Mouse (Mus musculus) ovary, postnatal 10 days (tissue): ENCODE results near the gene Abca8a.

Experiments
- DNase-seq: peaks from one replicate; pipeline ENCODE4 v3.0.0; 2022; ENCODE audit warnings: low spot score

The Abca8a gene

DNA sequence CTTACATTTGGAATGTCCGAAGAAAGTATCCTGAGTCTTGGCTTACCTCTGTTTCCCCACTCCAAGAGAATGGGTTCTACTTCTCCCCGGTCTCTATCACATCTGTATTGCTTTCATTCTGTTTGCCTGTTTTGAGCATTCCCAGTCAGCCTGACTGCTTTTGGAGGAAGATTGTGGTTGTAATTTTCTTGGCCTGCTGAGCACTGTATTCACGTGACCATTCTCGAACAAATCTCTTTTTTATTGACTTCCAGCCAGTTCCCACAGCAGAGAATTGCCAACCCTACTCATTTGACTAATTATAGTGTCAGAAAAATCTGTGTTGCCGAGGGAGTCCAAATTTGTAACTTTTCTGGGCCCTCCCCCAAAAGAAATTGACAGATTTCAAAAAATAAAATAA is at the start of gene Abca8a:
Abca8a (minus strand) TSS at position 121 of the 400 bp plus-strand sequence.
- DNase-seq: no peak

DNA sequence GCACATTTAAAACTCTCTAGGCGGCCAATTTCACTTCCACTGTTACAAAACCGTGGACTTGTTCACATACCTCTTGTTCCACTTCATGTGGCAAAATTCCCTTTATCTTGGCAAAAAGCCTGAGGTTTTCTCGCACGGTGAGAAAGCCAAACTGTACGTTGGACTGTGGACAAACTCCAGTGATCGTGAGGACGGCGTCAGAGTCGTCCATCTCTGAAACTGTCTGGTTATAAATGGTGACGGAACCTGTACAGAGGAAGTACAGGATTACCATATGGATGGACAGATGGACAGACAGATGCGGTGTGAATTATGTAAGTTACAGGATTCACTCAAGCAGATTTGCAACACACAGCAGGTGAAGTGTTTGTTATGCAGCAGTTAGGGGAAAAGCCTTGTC is 49.6 kb upstream of the Abca8a start:
- no peak for DNase-seq

DNA sequence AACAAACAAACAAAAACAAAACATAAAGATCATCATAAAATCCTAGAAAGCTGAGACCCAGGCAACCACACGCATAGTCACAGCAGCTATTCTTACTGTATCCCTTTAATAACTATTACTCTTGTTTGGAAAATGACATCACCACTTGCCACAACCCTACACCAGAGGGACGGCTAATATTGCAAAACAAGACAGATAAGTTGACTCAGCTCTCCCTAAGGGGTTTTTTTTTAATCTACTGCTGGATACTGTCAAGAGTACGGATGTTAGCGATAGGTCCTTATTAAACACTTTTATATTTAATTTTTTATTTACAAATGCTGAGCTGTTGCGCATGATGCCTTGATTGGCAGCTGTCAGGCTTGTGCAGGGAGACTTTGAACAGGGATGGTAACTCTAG is 35.0 kb upstream of the Abca8a start:
- no peak for DNase-seq

DNA sequence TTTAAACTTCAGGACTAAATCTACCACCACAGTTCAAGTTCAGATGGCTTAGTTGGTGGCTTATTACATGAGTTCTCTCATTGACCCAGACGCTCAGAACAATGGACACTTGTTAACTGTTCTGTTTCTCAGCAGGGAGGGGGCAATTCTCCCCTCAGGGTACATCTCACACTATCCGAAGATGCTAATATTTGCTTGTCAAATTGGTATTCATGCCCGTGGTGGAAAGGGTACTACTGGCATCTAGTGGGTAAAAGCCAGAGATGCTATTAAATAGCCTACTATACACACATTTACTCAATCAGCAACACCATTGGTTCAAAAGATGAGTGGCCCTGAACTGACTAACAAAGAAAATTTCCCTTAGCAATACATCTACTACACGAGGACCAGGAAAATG is 15.4 kb upstream of the Abca8a start:
- DNase-seq: no peak

DNA sequence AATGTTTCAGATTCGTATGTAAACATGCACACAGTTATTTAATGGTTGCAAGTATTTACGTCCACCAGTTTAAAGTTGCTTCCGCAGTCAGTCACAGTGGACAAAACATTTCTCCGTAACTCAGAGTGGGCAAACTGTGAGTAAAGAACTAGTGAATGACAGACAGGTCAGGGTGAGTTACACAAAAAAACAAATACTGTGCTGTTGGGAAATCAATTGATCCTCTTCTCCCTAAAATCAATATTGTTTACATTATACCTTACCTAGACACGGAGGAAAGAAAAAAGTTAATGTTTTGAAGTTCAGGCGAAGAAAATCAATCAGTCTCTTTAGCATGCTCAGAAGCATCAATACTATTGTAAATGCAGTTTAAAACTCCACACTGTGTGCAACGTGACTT is 5.7 kb upstream of the Abca8a start:
- DNase-seq: no peak

DNA sequence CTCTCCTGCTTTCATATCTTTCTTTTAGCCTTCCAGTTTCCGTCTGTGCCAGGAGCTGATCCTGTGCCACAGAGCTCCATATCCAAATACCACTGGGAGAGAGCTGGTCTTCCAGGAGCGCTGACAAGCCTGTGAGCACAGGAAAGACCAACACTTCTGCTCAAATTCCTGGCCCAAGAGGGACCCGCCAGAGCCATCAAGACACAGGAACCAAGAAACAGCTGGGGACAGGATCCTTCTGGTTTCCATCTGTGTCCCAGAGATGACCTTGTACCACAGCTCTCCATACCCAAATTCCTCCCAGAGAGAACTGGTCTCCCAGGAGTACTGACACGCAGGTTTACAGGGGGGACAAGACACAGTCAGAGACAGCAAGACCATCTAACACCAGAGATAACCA is 3.1 kb upstream of the Abca8a start:
- no peak for DNase-seq

DNA sequence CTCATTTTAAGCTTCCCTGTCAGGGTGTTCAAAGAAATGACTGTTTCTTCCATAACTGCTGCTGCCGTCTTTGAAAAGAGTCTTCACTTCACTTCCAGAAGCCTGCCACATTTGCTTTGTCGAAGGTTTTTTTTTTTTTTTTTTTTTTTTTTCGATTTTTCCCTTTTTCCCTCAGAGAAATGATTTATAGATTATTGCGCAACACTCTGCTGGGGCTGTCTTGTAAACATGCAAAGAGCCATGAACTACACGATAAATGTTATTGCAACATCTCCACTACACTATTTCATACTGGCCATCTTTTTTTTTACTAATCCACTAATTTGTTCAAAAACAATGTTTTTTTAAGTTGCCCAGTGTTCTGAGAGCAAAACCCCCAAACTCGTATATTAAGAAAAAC is 1.7 kb upstream of the Abca8a start:
- DNase-seq: no peak

DNA sequence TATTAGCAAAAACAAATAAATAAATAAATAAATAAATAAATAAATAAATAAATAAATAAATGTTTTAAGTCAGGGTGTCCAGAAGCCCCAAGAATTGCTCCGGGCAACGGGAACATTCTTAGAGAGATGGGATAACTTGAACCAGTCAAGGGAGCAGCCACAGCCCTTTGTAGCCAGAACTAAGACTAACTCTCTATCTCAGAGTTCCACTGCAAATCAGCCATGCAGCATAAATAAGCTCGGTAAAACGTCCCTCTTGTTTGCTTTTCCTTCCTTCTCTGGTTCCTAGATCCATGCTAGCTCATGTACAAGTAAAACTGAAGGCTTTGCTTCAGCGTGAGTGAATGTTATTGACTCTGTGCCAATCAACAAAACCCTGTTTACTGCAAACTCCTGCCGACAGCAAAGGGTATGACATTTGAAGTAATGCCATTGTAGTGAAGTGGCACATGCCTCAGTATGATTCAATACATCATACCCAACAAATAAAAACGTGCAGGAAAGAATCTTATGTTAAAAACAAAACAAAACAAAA is 865 bp downstream of the Abca8a start:
- DNase-seq: no peak

DNA sequence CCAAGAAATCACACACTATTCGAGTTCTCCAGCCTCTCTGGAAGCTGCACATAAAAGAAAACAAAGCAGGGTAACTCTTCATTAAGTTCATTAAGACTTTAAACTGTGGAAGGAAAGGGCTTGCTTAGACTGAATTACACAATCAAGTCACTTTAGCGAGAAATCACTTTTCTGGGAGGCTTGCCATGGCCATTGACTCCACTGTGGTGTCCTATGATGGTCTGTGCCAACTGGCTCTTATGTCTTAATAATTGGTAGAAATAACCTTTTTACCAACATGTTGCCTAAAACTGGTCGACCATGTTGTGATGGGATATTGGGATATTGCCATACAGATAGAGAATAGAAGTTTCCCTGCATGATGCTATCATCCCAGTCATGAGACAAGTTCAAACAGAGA is 1.5 kb downstream of the Abca8a start:
- no peak for DNase-seq

DNA sequence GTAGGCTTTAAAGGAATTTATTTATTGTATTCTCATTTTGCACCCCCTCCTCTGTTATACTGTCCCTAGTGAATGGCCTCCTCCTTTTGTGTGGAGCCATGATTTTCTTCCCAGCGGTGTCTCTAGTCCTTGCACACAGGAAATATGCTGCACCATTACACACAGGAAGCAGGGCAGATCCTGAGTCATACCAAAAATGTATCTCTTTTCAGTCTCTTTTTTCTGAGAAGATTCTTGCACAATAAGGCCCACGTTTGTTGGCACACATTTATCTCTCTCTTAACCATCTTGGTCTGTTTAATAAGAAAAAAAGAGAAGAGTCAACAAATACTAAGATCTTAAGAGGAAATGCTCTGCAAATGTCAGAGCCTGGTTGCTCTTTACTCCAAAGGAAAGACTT is 4.5 kb downstream of the Abca8a start:
- DNase-seq: no peak

DNA sequence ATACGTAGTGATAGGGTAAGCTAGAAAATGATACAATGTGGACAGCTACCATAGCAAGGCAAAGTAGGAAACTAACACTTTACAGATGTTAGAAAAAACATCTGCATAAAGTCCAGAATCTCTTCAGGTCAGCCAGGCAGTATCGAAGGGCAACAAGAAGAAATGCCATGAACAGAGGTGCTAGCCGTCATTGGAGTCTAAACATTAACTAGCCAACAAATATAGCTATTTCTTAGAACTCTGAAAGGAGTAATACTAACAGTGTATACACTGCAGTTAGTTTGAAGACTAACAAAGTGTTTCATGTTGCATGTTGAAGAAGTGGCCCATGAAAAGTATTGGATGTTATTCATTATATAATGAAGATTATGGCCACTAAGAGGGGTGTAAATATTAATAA is 23.6 kb downstream of the Abca8a start:
- no peak for DNase-seq

DNA sequence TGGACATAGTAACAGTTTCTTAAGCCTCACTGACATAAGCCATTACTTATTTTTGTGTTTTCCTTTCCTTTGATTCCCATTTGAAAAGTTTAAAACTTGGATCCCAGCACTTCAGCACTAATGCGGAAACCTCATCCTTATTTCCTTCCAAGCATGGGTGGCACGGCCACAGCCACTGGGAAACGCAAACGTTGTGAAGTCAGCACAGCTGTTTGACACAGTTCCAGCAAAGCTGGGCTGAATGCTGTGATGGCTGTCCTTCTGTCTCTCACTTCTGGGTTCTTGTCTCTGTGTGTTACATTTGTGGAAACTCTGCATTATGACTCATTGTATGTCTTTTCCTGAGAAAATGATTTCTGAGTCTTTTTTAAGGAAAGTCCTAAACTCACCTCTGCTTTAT is 34.7 kb downstream of the Abca8a start:
- DNase-seq: no peak

DNA sequence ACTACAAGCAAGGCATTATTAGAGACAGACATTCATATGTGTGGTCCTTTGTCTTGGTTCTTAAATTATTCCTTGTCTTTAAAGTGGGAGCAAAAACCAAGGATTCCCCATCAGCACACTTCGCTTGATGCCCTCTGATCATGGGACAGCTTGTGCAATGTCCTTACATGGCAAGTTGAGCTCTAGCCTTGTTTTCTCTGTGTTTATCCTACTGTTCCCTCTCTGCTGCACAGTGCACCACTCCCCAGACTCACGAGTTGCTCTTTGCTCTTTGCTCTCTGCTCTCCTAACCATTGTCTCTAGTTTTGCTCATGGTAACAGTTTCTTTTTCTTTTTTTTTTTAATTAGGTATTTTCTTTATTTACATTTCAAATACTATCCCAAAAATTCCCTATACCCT is 35.7 kb downstream of the Abca8a start:
- no peak for DNase-seq

DNA sequence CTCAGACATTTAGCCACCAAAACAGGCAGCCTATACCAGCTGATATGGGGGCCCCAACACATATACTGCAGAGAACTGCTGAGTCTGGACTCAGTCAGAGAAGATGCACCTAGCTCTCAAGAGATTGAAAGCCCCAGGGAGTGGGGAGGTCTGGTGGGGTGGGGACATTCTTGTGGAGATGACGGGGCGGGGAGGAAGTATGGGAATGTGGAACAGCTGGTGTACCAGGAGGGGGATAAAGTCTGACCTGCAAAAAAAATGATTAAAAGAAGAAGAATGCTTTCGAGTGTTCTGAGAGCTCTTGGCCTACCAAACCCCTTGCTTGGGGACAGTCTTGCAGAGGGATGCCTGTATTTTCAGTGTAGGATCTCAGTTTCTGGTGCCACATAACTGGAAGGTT is 42.1 kb downstream of the Abca8a start:
- DNase-seq: no peak

DNA sequence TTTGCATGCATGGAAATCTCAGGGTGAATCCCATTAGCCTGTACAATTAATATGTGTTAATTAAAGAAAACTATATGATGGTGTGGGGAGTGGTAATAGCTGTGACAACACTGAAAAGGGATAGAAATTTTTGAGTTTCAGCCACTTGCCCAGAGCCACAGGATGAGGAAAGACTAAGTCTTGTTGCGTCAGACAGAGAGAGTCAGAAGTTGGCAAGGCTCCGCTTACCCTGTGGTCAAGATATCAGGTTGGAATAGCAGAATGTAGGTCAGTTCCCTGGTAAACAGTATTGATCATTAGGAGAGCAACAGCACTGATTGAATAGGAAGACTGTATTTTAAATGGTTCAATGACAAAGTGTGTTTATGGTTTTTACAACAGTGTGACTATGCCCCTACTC is 58.0 kb downstream of the Abca8a start:
- no peak for DNase-seq

DNA sequence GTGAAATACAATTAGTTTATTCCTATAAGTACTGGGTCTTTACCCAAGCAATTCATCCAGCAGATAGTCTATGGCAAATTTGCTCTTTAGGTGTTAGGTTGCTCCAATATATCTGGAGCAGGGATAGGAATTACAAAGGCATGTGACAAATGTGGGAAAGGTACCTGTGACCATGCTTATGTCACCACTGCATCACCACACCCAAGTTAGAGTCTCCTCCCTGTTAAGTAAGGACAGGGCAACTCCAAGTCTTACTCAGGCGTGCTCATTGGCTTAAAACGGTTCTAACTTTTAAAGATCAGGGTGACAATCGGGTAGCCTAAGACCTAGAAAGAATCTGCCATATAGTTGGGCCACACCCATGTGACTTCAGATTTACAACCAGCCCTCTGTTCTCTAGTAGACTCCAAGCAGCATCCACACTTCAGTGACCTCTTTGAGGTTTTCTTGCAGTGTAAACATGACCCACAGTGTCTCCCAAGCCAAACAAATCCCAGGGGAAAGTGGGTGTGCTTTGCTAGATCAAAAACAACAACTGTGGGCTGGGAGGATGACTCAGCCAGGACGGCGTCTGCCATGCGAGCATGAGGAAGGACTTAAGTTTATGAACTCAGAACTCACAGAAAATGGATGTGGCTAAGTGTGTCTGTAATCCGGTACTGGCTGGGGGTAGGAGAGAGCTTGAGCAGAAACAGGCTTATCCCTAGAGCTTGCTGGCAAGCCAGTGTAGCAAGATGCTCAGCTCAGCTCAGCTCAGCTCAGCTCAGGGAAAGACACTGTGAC is 66.7 kb downstream of the Abca8a start:
- no peak for DNase-seq

DNA sequence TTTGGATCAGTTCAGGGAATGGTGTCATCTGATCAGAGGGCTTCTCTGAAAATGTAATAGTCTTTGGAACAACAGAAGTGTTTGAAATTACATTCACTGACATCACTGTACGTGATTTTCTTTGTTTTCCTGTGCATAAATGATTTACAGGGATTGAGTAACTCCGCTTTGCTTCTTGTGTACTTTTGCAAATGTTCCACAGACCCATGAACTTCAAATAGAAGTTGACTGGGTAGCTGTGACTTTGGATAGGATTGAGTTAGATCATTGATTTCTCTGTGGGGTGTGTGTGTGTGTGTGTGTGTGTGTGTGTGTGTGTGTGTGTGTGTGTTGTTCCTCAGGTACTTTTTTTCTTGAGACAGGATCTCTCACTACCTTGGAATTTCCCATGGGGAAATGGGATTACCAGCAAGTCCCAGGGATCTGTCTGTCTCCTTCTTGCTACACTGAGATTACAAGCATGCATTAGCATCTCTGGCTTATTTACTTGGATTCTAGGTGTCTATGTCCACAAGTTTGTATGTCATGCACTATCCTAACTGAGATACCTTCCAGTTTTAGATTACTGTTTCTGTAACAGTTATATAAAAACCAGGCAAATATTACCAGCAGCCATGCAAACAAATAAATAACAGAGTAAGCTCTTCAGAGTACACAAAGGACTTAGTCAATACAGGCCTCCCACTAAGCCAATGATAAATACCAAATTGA is 84.8 kb downstream of the Abca8a start:
- DNase-seq: no peak

DNA sequence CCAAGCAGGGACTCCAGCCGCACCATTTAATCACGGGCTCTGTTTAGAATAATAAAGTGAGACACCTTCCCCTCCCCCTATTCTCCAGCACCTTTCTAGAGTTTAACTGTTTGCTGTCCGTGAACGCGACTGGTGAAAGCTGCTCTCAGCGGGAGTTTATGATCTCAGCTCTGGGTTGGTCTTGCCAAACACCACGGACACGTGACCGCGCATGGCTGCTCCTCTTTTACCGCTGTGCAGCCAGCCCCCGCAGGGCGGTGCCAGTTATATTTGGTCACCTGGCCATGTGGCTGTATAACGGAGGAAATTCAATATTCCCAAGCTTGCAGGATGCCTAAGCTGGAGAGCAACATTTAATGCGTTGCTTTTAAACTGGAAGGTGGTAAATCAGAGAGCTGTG is 100.2 kb downstream of the Abca8a start, which contains the start of gene Abca8b:
Abca8b (minus strand) TSS at position 222 of the 400 bp plus-strand sequence.
- DNase-seq: peak; percentile 44

DNA sequence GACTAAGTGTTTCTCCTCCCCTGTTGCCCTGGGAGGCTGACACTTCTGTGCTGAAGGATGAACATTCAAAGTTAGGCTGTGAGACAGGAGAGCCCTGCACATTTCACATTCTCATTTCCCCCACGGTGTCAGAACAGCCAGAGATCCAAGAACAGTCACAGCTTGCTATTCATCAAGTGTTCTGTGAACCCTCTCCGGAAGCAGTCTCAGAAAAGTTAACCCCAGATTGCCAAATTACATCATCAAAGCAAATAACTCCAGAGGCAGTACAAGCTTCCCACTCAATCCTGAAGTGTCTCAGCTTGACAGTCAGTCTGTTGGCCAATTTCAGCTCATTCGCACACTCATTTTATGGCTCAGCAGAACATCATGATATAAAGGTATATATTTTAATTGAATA is 100.8 kb downstream of the Abca8a start:
- DNase-seq: no peak

DNA sequence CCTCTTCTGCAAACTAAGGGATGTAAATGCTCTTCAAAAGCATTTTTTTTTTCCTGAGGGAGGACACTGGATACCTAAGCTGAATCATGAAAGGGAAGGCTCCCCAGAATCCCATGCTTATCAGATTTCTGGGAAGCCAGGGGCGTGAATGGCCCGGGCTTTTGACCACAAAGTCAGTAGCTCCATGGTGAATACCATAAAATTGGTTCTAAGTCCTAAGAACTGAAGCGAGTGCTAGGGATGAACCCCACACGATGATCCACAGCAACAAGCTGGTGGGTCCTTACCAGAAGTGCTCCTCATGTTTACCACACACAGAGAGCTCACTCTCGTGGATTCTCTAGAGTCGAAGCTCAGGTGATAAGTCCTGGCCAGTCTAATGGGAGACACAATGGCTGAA is 101.8 kb downstream of the Abca8a start:
- no peak for DNase-seq

DNA sequence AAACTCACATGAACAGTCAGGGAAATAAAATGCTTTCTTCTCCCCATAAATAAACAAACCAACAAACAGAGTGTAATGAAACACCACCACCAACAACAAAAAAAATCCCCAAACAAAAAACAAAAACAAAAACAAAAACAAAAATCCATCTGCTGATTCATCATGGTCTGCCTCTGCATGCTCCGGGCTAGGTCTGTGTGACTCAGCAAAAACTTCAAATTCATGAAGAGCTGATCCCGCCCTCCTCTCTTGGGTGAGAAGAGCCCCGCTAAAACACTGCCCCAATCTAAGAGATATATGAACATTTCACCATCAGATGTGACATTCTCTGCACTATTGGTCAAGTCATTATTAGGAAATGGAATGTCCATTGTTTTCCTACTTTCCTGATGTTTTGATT is 104.5 kb downstream of the Abca8a start:
- DNase-seq: no peak

DNA sequence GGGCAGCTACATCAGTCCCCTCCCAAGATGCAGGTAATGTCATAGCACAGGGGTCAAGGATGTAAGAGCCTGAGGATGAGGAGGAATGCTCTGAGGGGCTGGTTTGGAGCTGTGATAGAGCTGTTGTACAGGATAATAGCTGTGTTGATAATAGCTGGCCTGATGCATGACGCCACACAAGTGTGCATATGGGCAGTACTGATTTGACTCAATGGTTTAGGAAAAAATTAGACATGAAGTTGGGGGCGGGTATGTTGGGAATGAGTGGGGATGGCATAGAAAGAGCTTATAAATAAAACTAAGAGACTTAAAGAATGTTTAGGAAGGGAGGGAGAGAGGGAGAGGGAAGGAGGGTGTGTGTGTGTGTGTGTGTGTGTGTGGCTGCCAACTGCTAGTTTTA is 105.5 kb downstream of the Abca8a start:
- no peak for DNase-seq

DNA sequence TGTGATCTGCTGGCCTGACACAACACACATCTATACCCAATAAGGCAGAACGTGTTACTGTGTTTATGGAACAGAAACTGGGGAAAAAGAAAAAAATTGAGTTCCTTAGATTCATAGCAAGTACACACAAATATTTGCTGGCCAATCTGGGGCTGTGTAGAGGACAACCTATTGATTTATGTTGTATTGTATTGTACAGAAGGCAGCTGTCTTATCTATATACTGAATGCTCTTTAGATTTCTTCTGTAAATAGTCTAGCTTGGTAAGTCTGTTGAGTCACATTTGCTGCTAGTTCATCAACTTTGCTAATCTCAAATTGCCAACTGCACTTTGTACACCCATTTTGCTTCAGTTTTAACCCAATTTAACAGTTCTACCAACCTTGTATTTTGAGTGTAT is 107.6 kb downstream of the Abca8a start:
- DNase-seq: no peak
